Mouse (Mus musculus): ENCODE measurements around the gene 6430548M08Rik.

DNA sequence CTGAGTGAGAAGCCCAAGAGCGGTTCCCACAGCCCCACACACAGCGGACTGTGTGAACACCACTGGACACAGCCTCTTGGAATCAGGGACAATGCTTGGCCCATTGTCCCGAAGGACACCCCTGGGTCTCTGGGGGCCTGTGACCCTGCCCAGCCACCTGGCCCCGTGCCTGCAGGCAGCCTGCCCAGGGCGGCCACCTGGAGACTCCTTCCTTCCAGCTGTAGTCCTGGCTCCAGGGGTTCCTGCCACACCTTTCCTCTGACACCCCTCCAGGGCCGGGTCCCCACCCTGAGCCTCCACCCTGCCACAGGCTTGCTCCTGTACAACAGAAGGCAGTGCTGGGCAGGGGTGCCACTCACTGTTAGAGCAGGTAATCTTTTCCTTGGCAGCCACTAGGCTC is 74.6 kb downstream of the 6430548M08Rik start:
- no peak for TF ChIP-seq CTCF (IDR thresholded peaks at IDR 0.05; ENCODE audit: low read depth, low read length)
- no peak for TF ChIP-seq POLR2A (IDR thresholded peaks at IDR 0.05; ENCODE audit: borderline replicate concordance, low read depth, low read length)
